Mouse (Mus musculus): ENCODE data around the gene Gpr1. TPM values are rescaled to one million over a fixed set of nuclear protein-coding genes. Genes with fewer than 3 reads are reported as not detected.

The Gpr1 gene
- 0.06 TPM in 2 replicates for polyA plus RNA-seq (2012; rRNA removed)

DNA sequence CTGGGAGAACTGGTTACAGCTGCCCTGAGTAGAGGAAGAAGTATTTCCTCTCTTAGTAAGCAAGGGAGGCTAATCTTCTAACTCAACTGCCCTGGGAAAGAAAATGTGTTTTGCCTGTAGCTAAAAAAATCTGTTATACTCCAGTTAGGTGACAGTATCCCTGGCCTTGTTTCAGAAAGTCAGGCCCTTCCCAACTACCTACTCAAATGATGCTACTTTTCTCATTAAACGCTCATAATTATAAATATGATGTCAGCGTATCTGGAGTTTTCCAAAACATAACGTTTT is at the start of gene Gpr1:
Gpr1 (minus strand) TSS at position 273 of the 288 bp plus-strand sequence.
- no peak for TF ChIP-seq CTCF (IDR thresholded peaks at IDR 0.05; ENCODE audit: insufficient read depth, low read length)
- TF ChIP-seq POLR2A (IDR thresholded peaks at IDR 0.05; ENCODE audit: borderline replicate concordance, extremely low read depth, low read depth, low read length) = no peak
- 42% methylated on average over 3 of the region's 3 CpGs for WGBS

GRCm38 (mm10) chr1:63263671-63264070 is 49.3 kb upstream of the Gpr1 start:
- DNase-seq = no peak
- Histone ChIP-seq H3K4me3 (replicated peaks; ENCODE audit: extremely low read depth, low read depth, low read length) (no peak overlapping the region), H3K4me1 (ENCODE audit: control insufficient read depth, insufficient read depth, low read length) (no peaks in the 10 kb centered on the region)
- WGBS = 49% methylated on average over 11 of the region's 11 CpGs
- TF ChIP-seq POLR2A (IDR thresholded peaks at IDR 0.05; ENCODE audit: borderline replicate concordance, extremely low read depth, low read depth, low read length) (no peak), CTCF (IDR thresholded peaks at IDR 0.05; ENCODE audit: insufficient read depth, low read length) (no peak)

More for the DNA sequence above, at the start of gene Gpr1:
- no peak within 1 kb of the TSS for H3K4me3 ChIP-seq (replicated peaks; ENCODE audit: extremely low read depth, low read depth, low read length)
- no peaks in the 10 kb centered on the region for H3K4me1 ChIP-seq (ENCODE audit: control insufficient read depth, insufficient read depth, low read length)
- DNase-seq = no peak

- H3K4me1 ChIP-seq (ENCODE audit: control insufficient read depth, insufficient read depth, low read length) = no peaks in the 10 kb centered on the region
- TF ChIP-seq CTCF (IDR thresholded peaks at IDR 0.05; ENCODE audit: insufficient read depth, low read length) (no peak), POLR2A (IDR thresholded peaks at IDR 0.05; ENCODE audit: borderline replicate concordance, extremely low read depth, low read depth, low read length) (no peak)
- no peak for DNase-seq
- no peak overlapping the region for H3K4me3 ChIP-seq (replicated peaks; ENCODE audit: extremely low read depth, low read depth, low read length)
- whole genome bisulfite sequencing = 50% methylated on average over 17 of the region's 17 CpGs
These were observed 46.8 kb upstream of the Gpr1 start for GRCm38 (mm10) chr1:63261041-63261590.

DNA sequence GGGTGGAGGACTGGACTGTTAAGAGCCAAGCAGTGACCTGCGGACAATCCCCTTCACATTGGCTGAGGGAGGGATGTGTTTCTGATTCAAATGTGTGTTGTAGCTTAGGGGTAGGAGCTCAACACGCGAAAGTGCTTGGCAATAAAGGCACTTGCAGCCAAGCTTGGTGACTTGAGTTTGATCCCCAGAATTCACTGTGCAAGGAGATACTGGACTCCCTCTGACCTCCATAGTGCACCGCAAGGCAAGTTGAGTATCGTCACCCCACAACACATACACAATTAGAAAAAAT is 46.3 kb upstream of the Gpr1 start:
- no peaks in the 10 kb centered on the region for H3K4me1 ChIP-seq (ENCODE audit: control insufficient read depth, insufficient read depth, low read length)
- TF ChIP-seq CTCF (IDR thresholded peaks at IDR 0.05; ENCODE audit: insufficient read depth, low read length) (no peak), POLR2A (IDR thresholded peaks at IDR 0.05; ENCODE audit: borderline replicate concordance, extremely low read depth, low read depth, low read length) (no peak)
- 43% methylated on average over 5 of the region's 5 CpGs for WGBS
- no peak for DNase-seq
- no peak overlapping the region for H3K4me3 ChIP-seq (replicated peaks; ENCODE audit: extremely low read depth, low read depth, low read length)

GRCm38 (mm10) chr1:63259916-63260741 is 45.8 kb upstream of the Gpr1 start:
- no peak overlapping the region for H3K4me3 ChIP-seq (replicated peaks; ENCODE audit: extremely low read depth, low read depth, low read length)
- H3K4me1 ChIP-seq (ENCODE audit: control insufficient read depth, insufficient read depth, low read length) = no peaks in the 10 kb centered on the region
- TF ChIP-seq CTCF (IDR thresholded peaks at IDR 0.05; ENCODE audit: insufficient read depth, low read length) (no peak), POLR2A (IDR thresholded peaks at IDR 0.05; ENCODE audit: borderline replicate concordance, extremely low read depth, low read depth, low read length) (no peak)
- no peak for DNase-seq
- 47% methylated on average over 17 of the region's 17 CpGs for WGBS

DNA sequence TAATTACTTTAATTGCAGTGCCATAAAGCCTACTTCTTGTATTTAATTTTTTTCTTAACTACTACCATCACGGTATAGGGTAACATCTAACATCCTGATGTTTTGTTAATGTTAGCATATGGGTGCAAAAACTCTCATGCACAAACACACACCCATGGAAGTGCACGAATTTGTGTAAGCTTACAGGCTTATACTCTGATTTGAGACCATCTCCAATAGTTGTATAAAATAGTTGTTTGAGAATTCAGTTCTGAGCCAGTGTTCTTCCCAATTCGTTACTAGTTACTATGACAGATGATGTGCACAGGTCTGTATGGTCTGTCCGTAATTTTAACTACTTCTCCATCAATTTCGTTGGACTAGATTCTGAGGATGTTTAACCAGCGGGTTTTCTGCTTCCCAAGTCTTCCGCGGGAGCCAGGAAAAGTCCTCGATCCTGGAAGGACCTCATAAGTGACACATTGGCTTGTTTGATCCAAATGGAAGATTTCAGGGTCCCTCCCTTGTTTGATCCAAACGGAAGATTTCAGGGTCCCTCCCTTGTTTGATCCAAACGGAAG is 45.0 kb upstream of the Gpr1 start:
- Histone ChIP-seq H3K4me3 (replicated peaks; ENCODE audit: extremely low read depth, low read depth, low read length) (no peak overlapping the region), H3K4me1 (ENCODE audit: control insufficient read depth, insufficient read depth, low read length) (no peaks in the 10 kb centered on the region)
- TF ChIP-seq POLR2A (IDR thresholded peaks at IDR 0.05; ENCODE audit: borderline replicate concordance, extremely low read depth, low read depth, low read length) = no peak
- TF ChIP-seq CTCF (IDR thresholded peaks at IDR 0.05; ENCODE audit: insufficient read depth, low read length) = no peak
- 52% methylated on average over 11 of the region's 11 CpGs for WGBS
- no peak for DNase-seq

GRCm38 (mm10) chr1:63258501-63258900 is 44.2 kb upstream of the Gpr1 start:
- TF ChIP-seq POLR2A (IDR thresholded peaks at IDR 0.05; ENCODE audit: borderline replicate concordance, extremely low read depth, low read depth, low read length) (no peak), CTCF (IDR thresholded peaks at IDR 0.05; ENCODE audit: insufficient read depth, low read length) (no peak)
- no peak overlapping the region for H3K4me3 ChIP-seq (replicated peaks; ENCODE audit: extremely low read depth, low read depth, low read length)
- DNase-seq = no peak
- H3K4me1 ChIP-seq (ENCODE audit: control insufficient read depth, insufficient read depth, low read length) = no peaks in the 10 kb centered on the region
- WGBS = 32% methylated on average over 2 of the region's 2 CpGs

DNA sequence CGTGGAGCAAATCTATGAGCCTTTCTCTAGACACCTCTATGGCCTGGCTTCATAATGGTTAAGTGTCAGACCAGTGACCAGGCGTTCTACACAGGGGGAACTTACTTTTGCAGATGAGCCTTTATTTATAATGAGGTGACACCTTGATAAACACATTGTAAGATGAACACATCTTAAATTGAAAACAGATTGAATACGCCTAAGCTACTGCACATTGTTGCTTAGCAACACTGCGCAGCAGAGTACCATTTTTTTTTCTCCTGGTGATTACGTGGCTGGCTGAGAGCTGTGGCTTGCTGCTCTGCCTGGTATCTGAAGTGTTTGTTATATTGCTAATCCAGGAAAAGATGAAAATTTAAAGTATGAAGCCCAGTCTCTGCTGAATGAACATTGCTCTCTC is 41.7 kb upstream of the Gpr1 start:
- Histone ChIP-seq H3K4me3 (replicated peaks; ENCODE audit: extremely low read depth, low read depth, low read length) (no peak overlapping the region), H3K4me1 (ENCODE audit: control insufficient read depth, insufficient read depth, low read length) (no peaks in the 10 kb centered on the region)
- WGBS = 29% methylated on average over 5 of the region's 5 CpGs
- DNase-seq = no peak
- TF ChIP-seq POLR2A (IDR thresholded peaks at IDR 0.05; ENCODE audit: borderline replicate concordance, extremely low read depth, low read depth, low read length) = no peak

DNA sequence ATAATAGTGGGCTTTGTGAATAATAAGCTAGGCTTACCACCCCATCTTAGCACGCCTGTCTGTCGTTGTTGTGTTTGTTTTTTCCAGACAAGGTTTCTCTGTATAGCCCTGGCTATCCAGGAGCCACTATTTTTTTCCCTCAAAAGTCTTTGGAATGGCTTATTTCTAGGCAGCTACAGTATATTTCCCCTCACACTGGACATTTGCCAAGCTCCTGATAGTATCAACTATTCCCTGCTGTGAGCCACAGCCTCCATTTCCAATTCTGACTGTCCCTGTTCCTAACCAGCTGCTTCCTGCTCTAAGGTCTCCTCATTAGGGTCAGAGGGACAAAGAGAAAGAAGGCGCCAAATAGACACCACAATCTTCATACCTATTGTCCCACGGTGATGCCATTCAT is 40.8 kb upstream of the Gpr1 start:
- Histone ChIP-seq H3K4me3 (replicated peaks; ENCODE audit: extremely low read depth, low read depth, low read length) (no peak overlapping the region), H3K4me1 (ENCODE audit: control insufficient read depth, insufficient read depth, low read length) (no peaks in the 10 kb centered on the region)
- 24% methylated on average over 4 of the region's 4 CpGs for WGBS
- no peak for DNase-seq
- TF ChIP-seq CTCF (IDR thresholded peaks at IDR 0.05; ENCODE audit: insufficient read depth, low read length) (no peak), POLR2A (IDR thresholded peaks at IDR 0.05; ENCODE audit: borderline replicate concordance, extremely low read depth, low read depth, low read length) (no peak)

GRCm38 (mm10) chr1:63253291-63253690 is 38.9 kb upstream of the Gpr1 start:
- Histone ChIP-seq H3K4me1 (ENCODE audit: control insufficient read depth, insufficient read depth, low read length) (no peaks in the 10 kb centered on the region), H3K4me3 (replicated peaks; ENCODE audit: extremely low read depth, low read depth, low read length) (no peak overlapping the region)
- WGBS = 40% methylated on average over 5 of the region's 5 CpGs
- TF ChIP-seq CTCF (IDR thresholded peaks at IDR 0.05; ENCODE audit: insufficient read depth, low read length) (no peak), POLR2A (IDR thresholded peaks at IDR 0.05; ENCODE audit: borderline replicate concordance, extremely low read depth, low read depth, low read length) (no peak)
- DNase-seq = no peak

Measured in lung, adult 2 months (tissue).